Mouse (Mus musculus) retina, postnatal 7 days (tissue): Measurements from ENCODE around the gene Ccl20.
A peak's percentile ranks its signal among the peaks of the same experiment; 100 is the strongest.

Experiments
- DNase-seq: peaks from one replicate; pipeline ENCODE4 v3.0.0-alpha.2; 2012; ENCODE audit warnings: low read depth, low spot score

The Ccl20 gene

DNA sequence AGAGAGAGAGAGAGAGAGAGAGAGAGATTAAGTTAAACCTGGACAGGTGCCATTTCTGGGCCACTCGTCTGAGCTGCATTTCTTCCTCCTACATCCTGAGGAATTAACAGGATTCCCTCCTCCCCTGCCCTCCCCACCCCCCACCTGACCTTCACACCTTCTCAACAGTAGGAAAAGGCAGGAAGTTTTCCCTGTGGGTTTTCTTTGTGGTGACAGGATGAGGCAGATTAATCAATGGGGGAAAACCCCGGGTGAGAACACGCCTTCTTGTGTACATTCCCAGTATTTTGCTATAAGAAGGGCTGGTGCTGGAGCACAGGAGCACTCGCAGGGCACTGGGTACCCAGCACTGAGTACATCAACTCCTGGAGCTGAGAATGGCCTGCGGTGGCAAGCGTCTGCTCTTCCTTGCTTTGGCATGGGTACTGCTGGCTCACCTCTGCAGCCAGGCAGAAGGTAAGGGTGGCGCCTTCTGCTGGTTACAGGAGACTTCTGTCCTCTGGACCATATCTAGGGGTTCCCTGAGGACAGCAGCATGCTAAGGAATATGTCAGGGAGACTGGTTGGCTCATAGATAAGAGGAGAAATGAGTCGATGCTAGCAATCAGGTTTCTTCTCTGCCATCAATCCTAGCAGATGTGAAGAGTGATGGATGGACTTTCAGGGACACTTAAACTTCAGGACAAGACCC, at the start of gene Ccl20:
Gene Ccl20, plus strand, starts transcription at position 320 of the 691 bp plus-strand sequence.
- DNase-seq, result no peak

DNA sequence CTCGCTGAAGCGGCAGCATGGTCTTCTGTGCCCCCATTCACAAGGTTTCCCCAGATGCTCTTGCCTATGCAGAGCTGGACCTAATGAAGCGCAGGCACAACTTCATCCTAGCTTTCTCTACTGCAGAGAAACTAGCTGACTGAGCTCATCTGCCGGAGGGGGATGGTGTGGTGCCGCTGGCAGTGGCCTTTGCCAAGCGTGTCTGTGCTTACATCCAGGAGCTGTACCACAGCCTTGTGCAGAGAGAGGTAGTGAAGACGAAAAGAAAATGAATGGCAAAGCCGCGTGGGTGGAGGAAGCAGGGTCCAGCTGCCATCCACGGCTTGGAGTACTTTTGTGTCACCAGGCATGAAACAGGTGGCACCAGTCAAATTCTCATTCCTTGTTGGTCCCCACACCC, 49.4 kb upstream of the Ccl20 start:
- DNase-seq, result no peak

DNA sequence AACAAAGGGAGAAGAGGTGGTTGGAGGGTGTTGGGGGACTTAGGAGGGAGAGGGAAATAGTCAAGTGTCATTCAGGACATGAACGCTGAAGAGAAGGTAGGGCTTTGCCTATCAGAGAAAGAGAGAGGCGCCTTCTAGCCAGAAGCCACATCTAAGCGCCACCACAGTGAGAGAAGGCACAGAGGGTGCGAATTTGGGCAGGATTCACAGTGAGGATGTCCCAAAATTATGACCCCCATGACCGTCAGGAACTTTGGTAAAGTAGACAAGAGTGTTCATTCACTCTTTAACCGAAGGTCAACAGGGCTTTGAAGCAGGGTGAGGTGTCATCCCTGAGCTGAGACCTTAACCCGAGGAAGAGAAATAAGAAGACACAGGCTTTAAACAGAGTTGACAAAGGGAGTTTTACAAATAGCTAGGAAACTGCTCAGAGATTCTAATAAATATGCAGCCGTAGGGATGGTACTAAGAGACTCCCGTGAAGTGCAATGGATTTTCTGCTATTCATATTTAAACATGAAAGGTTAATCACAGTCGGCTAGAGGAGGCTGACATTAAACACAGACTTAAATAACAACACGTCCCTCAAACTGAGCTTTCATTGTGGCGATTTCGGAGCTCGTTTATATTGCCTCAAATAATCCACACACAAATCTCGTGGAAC, 40.9 kb upstream of the Ccl20 start:
- DNase-seq, result no peak

DNA sequence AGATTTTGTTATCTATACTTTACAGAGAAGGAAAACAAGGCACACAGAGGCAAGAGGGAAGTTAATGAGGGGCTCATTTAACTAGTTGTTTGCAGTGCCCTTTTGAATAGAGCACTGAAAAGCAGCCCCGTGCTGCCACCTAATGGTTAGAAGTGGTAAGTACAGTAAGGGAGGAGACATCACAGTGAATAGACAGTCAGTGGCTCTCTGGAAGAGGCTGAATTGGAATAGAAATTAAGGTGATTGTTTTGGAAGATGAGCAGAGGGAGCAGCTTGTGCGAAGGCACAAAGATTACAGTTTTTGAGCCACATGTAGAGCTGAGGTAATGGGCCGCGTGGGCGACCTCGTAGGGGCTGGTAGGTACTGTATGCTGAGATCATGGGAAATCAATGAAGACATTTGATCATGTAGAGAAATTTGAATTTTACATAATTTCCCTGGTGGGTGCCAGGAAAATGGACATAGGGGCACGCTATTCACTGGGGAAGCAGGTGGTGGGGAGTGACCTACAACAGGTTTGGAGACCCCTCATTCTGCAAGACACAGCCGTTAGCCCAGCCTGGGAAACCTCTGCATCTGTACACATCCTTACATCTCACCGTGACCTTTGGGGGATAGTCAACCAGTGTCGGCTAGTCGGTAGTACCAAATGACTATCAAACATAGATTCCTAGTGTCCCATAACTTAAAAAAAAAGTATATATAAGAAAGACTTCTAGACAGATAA, 40.2 kb upstream of the Ccl20 start:
- DNase-seq, result peak; percentile 42

DNA sequence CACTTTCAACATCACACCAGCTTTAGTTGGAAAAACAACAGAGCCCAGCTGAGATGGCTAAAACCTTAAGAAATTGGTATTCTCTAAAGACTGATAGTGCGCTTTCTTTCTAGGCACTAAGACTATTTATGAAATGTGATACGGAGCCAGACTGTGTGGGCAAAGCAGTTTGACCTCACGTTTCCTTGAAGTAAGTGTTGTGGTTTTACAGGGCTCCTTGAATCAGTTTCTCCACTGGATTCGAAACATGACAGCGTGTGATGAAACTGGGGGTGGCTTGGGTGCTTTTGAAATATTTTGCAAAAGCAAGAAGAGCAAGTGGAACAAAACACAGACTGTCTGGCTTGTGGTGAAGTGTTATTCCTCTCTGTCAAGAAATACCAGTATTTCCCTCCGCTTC, 39.5 kb upstream of the Ccl20 start:
- DNase-seq, result no peak

DNA sequence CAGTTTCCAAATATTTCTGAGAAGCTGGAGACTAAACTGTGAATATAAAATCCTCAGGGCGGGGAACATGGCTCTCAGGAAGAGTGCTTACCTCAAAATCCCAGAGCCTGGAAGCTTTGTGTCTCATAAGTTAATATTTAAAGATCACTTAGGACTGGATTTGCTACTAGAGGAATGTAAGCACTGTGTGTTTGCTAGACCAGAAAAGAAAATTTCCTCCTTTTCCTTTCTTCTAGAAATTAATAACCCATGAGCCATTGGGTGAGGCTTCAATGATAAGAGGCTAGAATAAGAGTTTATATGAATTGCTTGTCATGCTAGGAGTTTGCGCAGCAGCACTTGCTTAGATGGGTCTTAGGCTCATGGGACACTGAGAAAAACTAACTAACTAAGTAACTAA, 31.8 kb upstream of the Ccl20 start:
- DNase-seq, result no peak

DNA sequence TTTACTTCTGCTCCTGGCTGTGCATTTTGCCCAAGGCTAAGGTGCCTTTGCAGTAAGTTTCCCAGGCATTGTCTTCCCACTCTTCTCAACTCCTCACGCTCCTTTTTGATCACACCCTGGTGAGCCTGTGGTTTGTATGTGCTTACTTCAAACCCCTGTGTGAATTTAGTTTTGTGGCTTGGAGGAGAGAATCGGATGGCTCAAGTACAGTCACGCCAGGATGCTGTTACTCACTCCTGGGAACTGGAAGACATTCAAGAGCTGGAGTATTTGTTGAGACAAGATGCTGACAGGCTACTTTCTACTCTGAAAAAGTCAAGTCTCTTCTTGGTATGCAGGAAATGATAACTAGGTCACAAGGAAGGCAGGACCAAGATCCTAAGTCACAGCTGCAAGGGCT, 25.3 kb upstream of the Ccl20 start:
- no peak for DNase-seq

DNA sequence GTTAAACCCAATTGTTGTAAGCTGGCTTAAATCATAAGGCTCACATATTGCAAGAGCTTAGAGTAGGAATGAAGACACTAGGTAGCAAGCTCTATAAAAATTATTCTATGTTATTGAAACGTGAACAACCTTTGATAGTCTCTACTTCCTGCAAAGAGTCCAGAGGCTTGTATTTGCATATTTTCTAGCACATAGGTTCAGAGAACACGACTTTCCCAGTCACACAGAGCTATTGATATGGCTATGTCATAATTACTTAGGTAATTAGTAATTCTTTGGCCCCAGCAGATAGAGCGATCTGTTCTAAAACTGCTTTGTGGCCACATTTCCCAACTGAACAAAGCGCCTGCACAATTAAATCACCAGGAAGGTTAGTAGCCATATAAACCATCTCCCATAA, 19.6 kb upstream of the Ccl20 start:
- no peak for DNase-seq

DNA sequence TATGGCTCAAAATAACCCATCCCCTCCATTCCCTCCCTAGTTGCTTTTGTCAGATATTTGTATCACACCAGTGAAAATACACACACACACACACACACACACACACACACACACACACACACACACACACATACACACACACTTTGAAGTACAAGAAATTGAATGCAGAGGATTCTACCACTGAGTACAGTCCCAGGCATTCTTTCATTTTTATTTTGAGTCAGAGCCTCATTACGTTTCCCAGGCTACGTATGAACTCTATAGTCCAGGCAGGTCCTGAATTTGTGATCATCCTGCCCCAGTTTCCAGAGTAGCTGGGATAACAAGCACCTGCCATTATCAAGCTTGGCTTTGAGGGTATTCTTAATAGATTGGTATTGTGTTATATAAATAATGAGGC, 17.4 kb upstream of the Ccl20 start:
- DNase-seq, result no peak

DNA sequence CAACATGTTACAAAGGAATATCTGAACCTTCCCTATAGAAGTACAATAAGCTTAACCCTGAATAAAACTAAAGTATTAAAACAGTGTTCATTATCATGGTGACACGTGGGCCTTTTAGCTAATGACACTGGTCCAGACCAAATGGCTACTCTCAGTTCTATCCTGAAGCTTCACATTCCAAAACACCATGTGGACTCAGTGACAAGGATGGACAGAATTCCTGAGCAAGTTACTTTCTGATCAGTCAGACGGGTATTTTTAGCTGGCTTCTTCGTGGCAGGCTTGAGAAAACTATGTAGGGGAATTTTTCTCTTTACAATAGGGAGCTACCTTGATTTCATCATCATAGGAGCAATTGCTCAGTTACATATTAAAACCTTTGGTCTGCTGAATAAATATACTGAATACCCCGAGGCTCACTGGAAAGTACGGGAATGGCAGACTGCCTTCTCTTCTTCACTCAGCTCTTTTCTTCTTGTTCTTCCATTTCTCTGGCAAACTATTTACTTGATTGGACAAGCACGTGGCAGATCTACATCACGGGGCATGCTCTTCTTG, 16.9 kb upstream of the Ccl20 start:
- DNase-seq, result no peak

DNA sequence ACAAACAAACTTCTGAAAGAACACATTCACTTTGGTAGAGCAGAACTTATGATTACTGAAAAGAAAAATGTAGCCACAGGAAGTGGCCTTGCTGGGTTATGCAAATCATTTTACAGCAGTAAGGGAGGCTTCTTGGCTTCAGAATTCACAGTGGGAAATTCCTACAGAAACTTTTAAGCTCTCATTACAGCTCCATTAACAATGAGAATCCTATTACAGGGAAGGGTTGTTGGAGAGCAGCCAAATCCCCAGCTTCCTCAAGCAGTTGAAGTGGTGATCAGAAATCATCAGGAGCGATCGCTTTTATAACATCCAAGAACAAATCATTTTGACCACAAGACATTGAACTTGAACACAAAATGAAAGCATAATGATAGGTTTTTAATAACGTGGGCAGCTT, 14.7 kb upstream of the Ccl20 start:
- DNase-seq, result no peak

DNA sequence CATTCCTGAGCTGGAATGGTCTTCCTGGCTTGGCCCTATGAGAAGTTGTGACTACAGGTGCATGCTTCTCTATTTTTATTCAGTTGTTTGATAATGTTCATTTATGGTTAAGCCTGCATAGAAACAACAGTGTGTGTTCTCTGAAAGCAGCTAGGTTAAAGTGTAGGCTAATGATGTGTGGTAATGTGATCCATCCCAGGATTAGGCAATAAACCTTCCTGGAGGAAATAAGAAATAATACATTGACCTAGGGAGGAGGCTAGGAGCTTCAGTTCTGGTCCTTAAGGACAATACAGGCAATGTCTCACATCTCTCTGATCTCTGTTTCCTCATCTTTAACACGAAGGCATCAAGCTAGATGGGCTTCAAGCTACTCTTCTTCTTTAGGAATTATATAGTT, 11.1 kb upstream of the Ccl20 start:
- DNase-seq, result no peak

DNA sequence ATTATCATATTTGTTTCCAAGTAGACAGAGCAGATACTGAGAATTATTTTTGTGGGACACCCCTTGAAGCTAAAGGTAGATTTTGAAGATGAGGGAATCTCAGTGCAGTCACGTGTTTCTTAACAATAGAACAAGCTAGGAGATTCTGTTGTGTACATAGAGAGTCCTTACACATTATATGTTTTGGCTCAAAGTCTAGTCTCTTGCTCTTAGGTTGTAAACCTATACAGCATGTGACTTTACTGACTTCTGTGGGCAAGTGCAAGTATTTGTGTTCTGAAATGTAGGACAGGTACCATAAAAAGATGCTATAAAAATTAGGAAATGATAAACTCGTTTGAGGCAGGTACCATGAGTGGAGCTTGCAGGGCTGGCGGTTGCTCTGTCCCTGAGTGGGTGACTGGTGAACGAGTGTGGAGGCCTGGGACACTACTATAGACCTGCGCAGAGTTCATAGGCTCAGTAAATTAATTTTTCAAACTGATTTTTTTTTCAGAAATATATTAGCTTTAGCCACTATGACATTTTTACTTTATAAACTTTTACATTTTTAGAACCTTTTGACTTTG, 9.1 kb upstream of the Ccl20 start:
- DNase-seq, result no peak

DNA sequence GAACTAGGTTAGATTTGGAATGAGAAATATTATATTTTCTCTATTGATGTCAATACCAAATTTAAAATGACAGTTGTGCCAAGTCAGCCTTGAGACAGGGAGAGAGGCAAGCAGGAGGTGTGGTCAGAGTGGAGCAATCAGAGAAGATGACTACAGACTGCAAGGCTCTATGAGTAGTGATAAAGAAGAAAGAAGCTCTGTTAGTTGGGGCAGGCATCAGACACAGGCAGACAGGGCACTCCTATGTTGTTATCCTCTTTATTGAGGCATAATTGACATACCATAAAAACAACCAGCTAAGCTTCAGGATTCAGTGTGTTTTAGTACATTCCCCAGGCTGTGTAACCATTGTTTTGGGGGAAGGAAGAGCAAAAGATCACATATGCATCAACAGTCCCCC, 5.6 kb upstream of the Ccl20 start:
- DNase-seq, result no peak

DNA sequence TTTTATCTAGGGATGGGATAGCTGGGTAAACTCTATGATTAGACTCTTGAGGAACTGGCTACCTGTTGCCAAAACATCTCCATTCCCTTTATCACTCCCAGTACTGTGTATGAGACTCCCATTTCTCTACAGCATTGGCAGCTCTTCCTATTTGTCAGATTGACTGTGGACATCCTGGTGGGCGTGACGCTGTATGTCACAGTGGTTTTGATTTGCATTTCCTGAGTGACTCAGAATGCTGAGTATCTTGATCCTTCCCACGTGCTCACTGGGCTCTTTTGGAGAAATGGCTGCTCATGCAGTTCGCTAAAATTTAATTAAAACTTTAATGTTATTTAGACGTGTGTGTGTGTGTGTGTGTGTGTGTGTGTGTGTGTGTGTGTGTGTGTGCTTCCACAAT, 4.8 kb upstream of the Ccl20 start:
- DNase-seq, result no peak

DNA sequence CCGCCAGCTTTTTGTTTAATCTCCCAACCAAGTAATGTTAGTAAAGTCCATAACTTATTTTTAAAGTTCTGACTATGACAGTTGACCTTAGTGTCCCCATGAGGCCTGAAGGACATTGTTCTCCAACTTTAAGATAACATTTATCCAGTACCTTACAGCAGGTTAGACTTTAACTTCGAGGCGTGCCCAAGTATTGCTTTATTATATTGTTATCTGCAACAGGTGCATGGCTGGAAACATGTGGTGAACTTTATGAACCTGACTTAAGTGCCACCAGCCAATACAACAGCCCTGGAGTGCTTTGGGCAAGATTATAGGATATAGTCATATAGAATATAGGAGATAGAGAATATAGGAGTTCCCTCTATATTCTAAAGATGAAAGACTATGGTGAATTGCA, 651 bp downstream of the Ccl20 start:
- DNase-seq, result no peak

DNA sequence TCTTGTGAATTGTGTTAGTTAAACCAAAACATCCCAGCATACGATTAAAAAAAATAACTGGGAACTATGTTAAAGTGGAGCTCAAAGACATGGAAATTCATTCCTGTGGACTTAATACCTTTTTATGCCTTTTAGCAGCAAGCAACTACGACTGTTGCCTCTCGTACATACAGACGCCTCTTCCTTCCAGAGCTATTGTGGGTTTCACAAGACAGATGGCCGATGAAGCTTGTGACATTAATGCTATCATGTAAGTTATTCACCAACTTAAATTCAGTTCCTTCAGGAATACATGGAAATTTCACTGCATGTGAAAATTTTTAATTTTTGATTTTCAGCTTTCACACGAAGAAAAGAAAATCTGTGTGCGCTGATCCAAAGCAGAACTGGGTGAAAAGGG, 1.1 kb downstream of the Ccl20 start:
- DNase-seq, result no peak

DNA sequence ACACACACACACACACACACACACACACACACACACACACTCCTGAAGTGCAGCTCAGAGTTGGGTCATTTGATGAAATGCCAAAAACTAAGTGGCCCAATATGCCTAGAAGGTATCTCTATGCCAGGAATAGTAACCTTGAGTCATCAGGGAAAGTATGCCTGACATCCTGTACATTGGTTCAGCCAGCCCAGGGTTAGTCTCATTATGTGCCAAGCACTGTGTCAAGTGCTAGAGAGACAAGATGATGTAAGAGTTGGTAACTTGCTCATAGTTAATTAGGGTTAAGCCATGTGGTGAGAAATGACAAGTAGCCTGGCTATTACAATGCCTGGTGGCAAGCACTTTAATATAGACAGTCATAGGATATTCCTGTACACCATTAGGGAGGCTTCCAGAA, 3.3 kb downstream of the Ccl20 start:
- DNase-seq, result no peak

DNA sequence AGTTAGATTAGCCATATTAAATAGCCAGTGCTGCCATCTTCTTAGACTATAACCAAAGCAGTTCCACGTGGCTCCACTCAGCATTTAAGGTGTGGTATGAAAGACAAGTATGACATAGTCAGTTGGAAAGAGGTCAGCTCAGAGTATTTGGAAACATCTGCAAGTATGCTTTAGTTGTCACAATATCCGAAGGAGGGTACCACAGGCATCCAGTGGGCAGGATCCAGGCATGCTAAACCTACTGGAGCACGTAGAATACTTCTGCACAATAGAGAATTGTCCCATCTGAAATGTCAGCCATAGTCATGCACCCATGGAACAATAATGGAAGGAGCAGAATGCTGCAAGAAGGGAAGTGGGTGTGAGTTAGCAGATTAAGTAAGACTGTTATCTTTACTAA, 3.7 kb downstream of the Ccl20 start:
- no peak for DNase-seq

DNA sequence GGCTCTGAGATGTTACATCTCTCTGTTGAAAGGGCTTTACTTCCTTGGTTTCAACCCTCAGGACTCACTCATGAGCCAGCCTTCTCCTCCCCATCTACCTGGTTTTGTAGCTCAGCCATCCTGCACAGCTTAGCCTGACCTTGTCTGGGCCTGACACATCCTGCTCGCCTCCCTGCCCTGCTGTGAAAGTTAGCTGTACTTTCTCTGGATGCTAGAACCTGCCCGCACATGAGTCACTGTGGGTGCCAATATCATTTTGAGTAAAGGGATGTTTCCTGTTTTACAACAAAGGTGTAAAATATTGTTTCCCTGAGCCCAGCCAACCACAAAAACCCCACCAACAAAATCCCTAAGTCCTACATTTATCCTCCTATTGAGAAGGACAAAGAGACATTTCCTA, 6.6 kb downstream of the Ccl20 start:
- no peak for DNase-seq

DNA sequence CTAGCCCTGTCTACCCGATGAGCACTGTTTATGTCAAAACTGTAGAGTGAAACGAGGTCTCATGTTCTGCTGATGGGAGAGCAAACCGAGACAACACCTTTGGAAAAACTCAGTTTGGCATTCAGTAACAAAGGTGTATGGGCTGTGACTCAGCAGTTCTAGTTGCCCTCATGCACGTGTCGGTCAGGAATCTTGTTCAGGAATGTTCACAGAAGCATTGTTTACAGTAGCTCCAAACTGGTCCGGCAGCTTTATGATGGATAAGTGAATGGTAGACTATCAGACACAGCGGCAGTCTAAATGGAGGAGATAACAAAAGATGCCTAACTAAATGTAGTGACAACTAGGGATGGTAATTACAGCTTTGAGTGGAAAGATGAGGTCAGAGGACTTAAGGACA, 19.3 kb downstream of the Ccl20 start:
- DNase-seq, result no peak

DNA sequence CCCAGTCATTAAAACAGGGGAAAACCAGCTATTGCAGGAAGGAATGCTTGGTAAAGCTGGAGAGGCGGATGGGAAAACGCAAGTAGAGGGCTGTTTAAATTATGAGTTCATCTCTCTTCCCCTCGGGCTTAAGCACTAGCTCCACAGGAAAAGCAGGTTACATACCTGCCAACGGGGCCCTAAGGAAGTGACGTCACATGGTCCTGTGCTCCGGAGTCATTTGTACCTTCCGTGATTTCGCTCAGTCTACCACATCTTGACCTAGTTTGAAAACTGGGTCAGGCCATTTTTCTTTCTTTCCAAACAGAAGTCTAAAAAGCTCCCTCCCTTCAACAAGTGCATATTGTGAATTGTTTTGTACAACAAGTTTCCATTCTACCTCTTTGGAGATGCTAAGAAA, 21.3 kb downstream of the Ccl20 start:
- DNase-seq, result no peak
